Comparison of ENCODE assay signal across 8 mouse cellular contexts in the genomic region with DNA sequence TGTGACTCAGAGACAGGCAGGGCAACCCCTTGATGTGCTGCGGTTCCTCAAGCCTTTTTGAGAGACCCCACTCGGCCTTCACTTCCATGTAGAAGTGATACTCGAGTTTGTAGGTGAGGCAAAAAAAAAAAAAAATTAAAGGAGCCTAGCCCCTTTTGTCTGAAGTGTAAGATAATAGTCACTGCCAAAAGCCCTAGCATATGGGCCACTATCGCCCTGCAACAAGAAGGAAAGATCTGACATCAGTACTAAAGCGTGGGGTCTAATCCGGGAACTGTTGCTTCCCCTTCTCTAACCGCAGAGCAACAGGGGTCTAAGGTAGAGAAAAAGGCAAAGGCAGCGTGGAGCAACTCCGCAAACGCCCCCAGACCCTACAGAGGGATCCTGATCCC. TPM values are rescaled to one million over a fixed set of nuclear protein-coding genes. Genes with fewer than 3 reads are reported as not detected.
DNase-seq lines count a peak whose midpoint lies in the region; ATAC-seq and TF ChIP-seq lines count a peak whose summit lies in the region.

No protein-coding gene starts in this region.

- H3K79me3 ChIP-seq in C2C12 (ENCODE audit: low read depth), result peaks cover 5% of the 10 kb centered on the region

- H3K4me2 ChIP-seq in forebrain, embryonic 16.5 days (ENCODE audit: low read length), result peak overlapping the region; percentile 83
- peak overlapping the region; percentile 98 for H3K4me2 ChIP-seq in liver, embryonic 16.5 days (ENCODE audit: low read depth, low read length)

- H3K4me1 ChIP-seq in forebrain, embryonic 16.5 days (replicated peaks; ENCODE audit: control insufficient read depth, insufficient read depth, low read length), result peaks cover 27% of the 10 kb centered on the region
- peaks cover 36% of the 10 kb centered on the region for H3K4me1 ChIP-seq in liver, embryonic 16.5 days (ENCODE audit: control insufficient read depth, low read depth, low read length)

- peak overlapping the region; percentile 86 for H3K4me3 ChIP-seq in gastrocnemius, adult 2 months
- peak overlapping the region; percentile 59 for H3K4me3 ChIP-seq in C2C12 (ENCODE audit: insufficient read depth, poor library complexity, severe bottlenecking)
- H3K4me3 ChIP-seq in forebrain, embryonic 16.5 days (replicated peaks; ENCODE audit: low read length), result peak overlapping the region; percentile 62
- peak overlapping the region; percentile 71; the same call in 1 of the 2 replicates for H3K4me3 ChIP-seq in liver, embryonic 16.5 days (ENCODE audit: low read depth, low read length)

- ATAC-seq in forebrain, embryonic 16.5 days, result no peak
- ATAC-seq in liver, embryonic 16.5 days (ENCODE audit: low read depth), result no peak

- peak overlapping the region; percentile 89 for H3K27ac ChIP-seq in gastrocnemius, adult 2 months
- peak overlapping the region; percentile 88 for H3K27ac ChIP-seq in forebrain, embryonic 16.5 days (ENCODE audit: low read length)
- H3K27ac ChIP-seq in liver, embryonic 16.5 days (ENCODE audit: low read length), result no peak overlapping the region

- H3ac ChIP-seq in C2C12 (ENCODE audit: control insufficient read depth, insufficient read length, low read depth), result no peak overlapping the region

- intact Hi-C loops in gastrocnemius, adult 2 months (cut with DNase I), result loop anchor here (2.0 kb wide), 1 partner anchor 71 kb away; no protein-coding TSS in a partner anchor
- intact Hi-C loops in gastrocnemius, postnatal 36 days (cut with DNase I), result no loop called here
- intact Hi-C loops in left cerebral cortex, postnatal 36 days (cut with DNase I), result loop anchor here (2.0 kb wide), 1 partner anchor 81 kb away; no protein-coding TSS in a partner anchor

- TF ChIP-seq CTCF in gastrocnemius, adult 2 months (IDR thresholded peaks at IDR 0.05), result no peak
- no peak for TF ChIP-seq CTCF in C2C12 (IDR thresholded peaks at IDR 0.05; ENCODE audit: control insufficient read depth, insufficient read depth, insufficient read length)

- H3K79me2 ChIP-seq in C2C12 (ENCODE audit: control insufficient read depth, insufficient read depth), result peaks cover 26% of the 10 kb centered on the region

- 6% methylated on average over 10 of the region's 10 CpGs for WGBS in forebrain, embryonic 16.5 days
- WGBS in liver, embryonic 16.5 days (ENCODE audit: insufficient replicate concordance), result 14% methylated on average over 10 of the region's 10 CpGs

- H3K27me3 ChIP-seq in C2C12 (ENCODE audit: control insufficient read depth, insufficient read depth, insufficient read length), result no peaks in the 10 kb centered on the region
- no peaks in the 10 kb centered on the region for H3K27me3 ChIP-seq in forebrain, embryonic 16.5 days (replicated peaks; ENCODE audit: control insufficient read depth, insufficient read depth, low read length)
- H3K27me3 ChIP-seq in liver, embryonic 16.5 days (ENCODE audit: control insufficient read depth, insufficient read depth, low read depth, low read length), result no peaks in the 10 kb centered on the region

- no peaks in the 10 kb centered on the region for H3K9me3 ChIP-seq in forebrain, embryonic 16.5 days (ENCODE audit: control insufficient read depth, low read length)
- H3K9me3 ChIP-seq in liver, embryonic 16.5 days (replicated peaks; ENCODE audit: control insufficient read depth, low read length), result no peaks in the 10 kb centered on the region

- no peak for DNase-seq in gastrocnemius, adult 2 months
- DNase-seq in gastrocnemius, postnatal 36 days, result no peak
- DNase-seq in left cerebral cortex, postnatal 36 days (ENCODE audit: low spot score in 2 of 2), result no peak
- no peak for DNase-seq in spleen, postnatal 14 days (ENCODE audit: low spot score in 2 of 2)
- DNase-seq in urinary bladder, postnatal 36 days (ENCODE audit: low spot score in 2 of 2), result no peak

- peaks cover 13% of the 10 kb centered on the region for H3K36me3 ChIP-seq in C2C12 (ENCODE audit: control insufficient read depth, insufficient read depth)
- no peaks in the 10 kb centered on the region for H3K36me3 ChIP-seq in forebrain, embryonic 16.5 days (ENCODE audit: control insufficient read depth, insufficient read depth)
- no peaks in the 10 kb centered on the region for H3K36me3 ChIP-seq in liver, embryonic 16.5 days (ENCODE audit: control insufficient read depth, insufficient read depth)

- peak overlapping the region; percentile 89 for H3K9ac ChIP-seq in forebrain, embryonic 16.5 days (replicated peaks; ENCODE audit: low read depth, low read length)
- H3K9ac ChIP-seq in liver, embryonic 16.5 days (ENCODE audit: low read depth, low read length), result peak overlapping the region; percentile 74

TF ChIP-seq in C2C12, 6 proteins besides CTCF, POLR2A, EP300 and RAD21:
- TF ChIP-seq CEBPB (IDR thresholded peaks at IDR 0.05; ENCODE audit: low read depth) (no peak), USF1 (IDR thresholded peaks at IDR 0.05; ENCODE audit: low read depth) (no peak)

RNA-seq across cellular contexts. Expression of a gene that starts 0.7 kb away (rescaled TPM):
- total RNA-seq in gastrocnemius, adult 2 months (2021), result 10 to 100 TPM in 1 of 2 experiments, 1 to 10 TPM in 1; 9.6 to 14.1 TPM
- total RNA-seq in gastrocnemius, postnatal 36 days (2021), result 10 to 100 TPM; 13.9 to 18.5 TPM
- 55.6 TPM for polyA plus RNA-seq in C2C12 (2012; fragmentation: generic; extraction: Trizol)
- polyA plus RNA-seq in forebrain, embryonic 16.5 days (2015; fragmentation: Nextera tagmentation; extraction: Ambion mirVana), result 58.5 and 70.4 TPM in 2 replicates
- 12.5 and 14.6 TPM in 2 replicates for polyA plus RNA-seq in liver, embryonic 16.5 days (2015; fragmentation: Nextera tagmentation; extraction: Ambion mirVana)
- total RNA-seq in left cerebral cortex, postnatal 36 days (2021), result 10 to 100 TPM; 24.9 to 31.6 TPM

RNA-seq across cellular contexts. Expression of a gene that starts 31.6 kb away (rescaled TPM):
- total RNA-seq in gastrocnemius, adult 2 months (2021), result 1 to 10 TPM in 1 of 2 experiments, under 1 TPM in 1; 0.46 to 2.6 TPM
- 1 to 10 TPM; 1.3 to 1.5 TPM for total RNA-seq in gastrocnemius, postnatal 36 days (2021)
- polyA plus RNA-seq in C2C12 (2012; fragmentation: generic; extraction: Trizol), result 0.46 TPM
- polyA plus RNA-seq in forebrain, embryonic 16.5 days (2015; fragmentation: Nextera tagmentation; extraction: Ambion mirVana), result 0.67 and 0.81 TPM in 2 replicates
- 0.15 and 0.28 TPM in 2 replicates for polyA plus RNA-seq in liver, embryonic 16.5 days (2015; fragmentation: Nextera tagmentation; extraction: Ambion mirVana)
- under 1 TPM in 1 of 2 experiments, not detected in 1; 0.72 TPM for total RNA-seq in left cerebral cortex, postnatal 36 days (2021)

RNA-seq across cellular contexts. Expression of a gene that starts 36.7 kb away (rescaled TPM):
- 10 to 100 TPM; 13.5 to 13.8 TPM for total RNA-seq in gastrocnemius, adult 2 months (2021)
- total RNA-seq in gastrocnemius, postnatal 36 days (2021), result 10 to 100 TPM in 1 of 2 experiments, 1 to 10 TPM in 1; 9.7 to 12.4 TPM
- polyA plus RNA-seq in C2C12 (2012; fragmentation: generic; extraction: Trizol), result 17.6 TPM
- 28.6 and 32.2 TPM in 2 replicates for polyA plus RNA-seq in forebrain, embryonic 16.5 days (2015; fragmentation: Nextera tagmentation; extraction: Ambion mirVana)
- polyA plus RNA-seq in liver, embryonic 16.5 days (2015; fragmentation: Nextera tagmentation; extraction: Ambion mirVana), result 7.4 and 8.9 TPM in 2 replicates
- total RNA-seq in left cerebral cortex, postnatal 36 days (2021), result 10 to 100 TPM; 30.1 to 39.7 TPM

RNA-seq across cellular contexts. Expression of a gene that starts 58.4 kb away (rescaled TPM):
- total RNA-seq in gastrocnemius, adult 2 months (2021), result not detected
- not detected for total RNA-seq in gastrocnemius, postnatal 36 days (2021)
- polyA plus RNA-seq in C2C12 (2012; fragmentation: generic; extraction: Trizol), result not detected
- polyA plus RNA-seq in forebrain, embryonic 16.5 days (2015; fragmentation: Nextera tagmentation; extraction: Ambion mirVana), result not detected in 2 replicates
- not detected in 2 replicates for polyA plus RNA-seq in liver, embryonic 16.5 days (2015; fragmentation: Nextera tagmentation; extraction: Ambion mirVana)
- not detected for total RNA-seq in left cerebral cortex, postnatal 36 days (2021)
